Mouse (Mus musculus): ENCODE data around the gene Dock11. TPM values are rescaled to one million over a fixed set of nuclear protein-coding genes. Genes with fewer than 3 reads are reported as not detected.
A peak's percentile ranks its signal among the peaks of the same experiment; 100 is the strongest.

Gene Dock11
- polyA plus RNA-seq, 1 experiment from 2014 or later = 13.2 TPM

DNA sequence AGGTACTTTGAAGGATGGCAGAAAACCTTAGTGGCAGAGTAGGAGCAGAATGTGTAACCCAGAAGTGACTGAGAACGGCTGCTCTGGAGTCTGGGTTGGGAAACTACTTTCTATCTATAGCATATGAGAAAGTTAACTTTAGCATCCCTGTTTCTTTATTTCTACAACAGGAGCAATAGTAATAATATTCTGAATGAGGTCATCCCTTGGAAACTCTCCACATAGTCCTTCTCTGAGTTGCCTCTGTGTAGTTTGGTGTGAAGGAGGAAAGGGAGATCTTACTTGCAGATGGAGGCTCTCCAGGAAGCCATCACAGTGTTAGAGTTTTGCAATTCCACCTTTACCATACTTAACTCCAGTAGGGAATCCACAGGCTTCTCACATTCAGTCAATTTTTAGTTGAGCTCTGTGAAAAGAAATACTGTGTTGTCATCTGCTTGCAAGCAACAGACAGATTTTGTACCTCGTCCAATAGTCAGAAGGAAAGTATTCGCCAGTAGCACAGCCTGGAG is 31.5 kb downstream of the Dock11 start:
- Histone ChIP-seq H3K4me2 (no peak overlapping the region), H3K9me3 (replicated peaks) (no peaks in the 10 kb centered on the region), H3K4me1 (no peaks in the 10 kb centered on the region), H3K4me3 (replicated peaks) (no peak overlapping the region), H3K27me3 (no peaks in the 10 kb centered on the region), H3K9ac (no peak overlapping the region), H3K36me3 (no peaks in the 10 kb centered on the region), H3K27ac (no peak overlapping the region)
- WGBS = 82% methylated on average over 3 of the region's 3 CpGs
- ATAC-seq (replicated peaks; ENCODE audit: low FRiP score) = no peak

DNA sequence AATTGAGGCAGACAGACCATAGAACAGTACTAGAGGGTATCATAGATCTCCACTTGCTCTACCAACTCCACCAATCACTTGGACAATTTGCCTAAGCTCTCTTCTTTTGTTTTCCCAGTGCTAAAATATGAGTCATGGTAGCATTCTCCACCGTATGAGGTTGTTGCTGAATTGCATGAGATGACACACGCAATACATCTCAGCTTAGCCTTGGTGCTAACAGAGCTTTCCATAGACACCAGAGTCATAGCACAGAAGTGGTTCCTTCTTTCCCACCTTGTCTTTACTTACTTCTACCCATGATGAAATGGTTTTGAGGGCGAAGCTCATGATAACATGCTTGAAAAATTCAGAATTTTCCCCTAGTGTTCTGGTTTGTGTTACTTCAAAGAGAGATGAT is 33.3 kb downstream of the Dock11 start:
- no peaks in the 10 kb centered on the region for H3K36me3 ChIP-seq
- H3K27me3 ChIP-seq = no peaks in the 10 kb centered on the region
- no peaks in the 10 kb centered on the region for H3K4me1 ChIP-seq
- H3K4me2 ChIP-seq = no peak overlapping the region
- no peak for ATAC-seq (replicated peaks; ENCODE audit: low FRiP score)
- 89% methylated on average over 3 of the region's 3 CpGs for WGBS
- no peak overlapping the region for H3K4me3 ChIP-seq (replicated peaks)
- H3K9me3 ChIP-seq (replicated peaks) = no peaks in the 10 kb centered on the region
- H3K27ac ChIP-seq = no peak overlapping the region
- no peak overlapping the region for H3K9ac ChIP-seq

DNA sequence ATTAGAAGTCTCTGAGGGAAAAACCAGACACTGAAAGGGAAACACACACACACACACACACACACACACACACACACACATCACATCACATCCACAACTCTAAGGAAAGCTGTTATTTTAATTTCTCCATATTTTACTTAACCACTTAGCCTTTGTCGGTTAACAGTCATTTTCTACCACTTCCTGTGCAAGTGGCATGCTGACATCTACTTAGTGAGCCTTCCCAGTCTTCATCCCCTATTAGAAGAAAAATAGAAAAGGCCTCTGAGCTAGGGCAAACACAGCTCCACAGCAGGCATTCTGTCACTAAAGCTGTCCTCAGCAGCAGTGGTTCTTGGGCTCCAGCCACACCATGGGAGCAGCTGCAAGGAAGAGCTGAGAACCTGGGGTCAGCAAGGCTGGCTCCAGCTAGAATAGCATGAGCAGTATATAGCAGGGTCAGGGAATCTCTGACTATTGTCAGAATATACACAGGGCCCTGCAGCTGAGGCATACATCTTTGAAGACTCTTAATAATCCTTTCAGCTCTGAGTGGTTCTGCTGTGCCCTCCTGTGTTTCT is 36.2 kb downstream of the Dock11 start:
- Histone ChIP-seq H3K9ac (no peak overlapping the region), H3K27me3 (no peaks in the 10 kb centered on the region), H3K4me2 (no peak overlapping the region), H3K4me1 (no peaks in the 10 kb centered on the region), H3K36me3 (no peaks in the 10 kb centered on the region), H3K27ac (no peak overlapping the region), H3K9me3 (replicated peaks) (no peaks in the 10 kb centered on the region), H3K4me3 (replicated peaks) (no peak overlapping the region)
- no peak for ATAC-seq (replicated peaks; ENCODE audit: low FRiP score)
- WGBS = 64% methylated on average over 1 of the region's 1 CpGs

DNA sequence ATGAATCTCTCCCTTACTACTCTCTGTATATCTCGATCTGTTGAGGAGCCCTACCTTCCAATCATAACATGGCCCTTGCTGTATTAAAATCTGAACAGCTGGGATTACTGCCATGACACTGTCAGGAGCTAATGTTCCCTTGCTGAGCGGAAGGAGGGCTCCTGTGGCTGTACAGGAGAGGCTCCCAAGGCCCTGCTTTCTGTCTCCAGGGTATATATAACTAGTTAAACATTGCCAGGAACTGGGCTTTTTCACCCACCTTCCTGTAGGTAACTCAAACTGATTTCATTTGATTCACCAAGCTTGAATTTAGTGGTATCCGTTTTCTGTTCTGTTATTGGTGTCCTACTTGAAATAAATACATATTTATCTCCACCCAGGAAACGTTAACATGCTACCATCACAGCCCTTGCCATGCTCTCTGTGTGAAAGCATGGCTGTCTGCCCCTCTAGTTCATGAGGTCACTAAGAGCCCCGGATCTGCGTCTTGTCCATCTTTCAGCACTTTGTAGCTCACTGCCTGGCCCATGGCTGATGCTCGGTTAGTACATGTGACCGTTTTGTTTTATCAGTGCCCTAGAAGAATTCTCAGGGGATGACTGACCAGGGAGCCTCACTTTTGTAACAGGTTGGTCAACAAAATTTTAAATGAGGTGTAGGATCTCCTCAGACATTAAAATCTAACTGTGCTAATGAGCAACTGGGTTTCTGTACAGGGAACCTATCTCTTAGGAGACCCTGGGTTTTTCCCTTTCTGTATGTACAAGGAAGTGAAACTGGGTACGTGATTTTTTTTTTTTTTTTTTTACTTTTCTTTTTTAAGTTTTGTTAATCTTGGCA is 41.7 kb downstream of the Dock11 start:
- Histone ChIP-seq H3K27ac (no peak overlapping the region), H3K36me3 (no peaks in the 10 kb centered on the region), H3K4me1 (no peaks in the 10 kb centered on the region), H3K4me2 (no peak overlapping the region), H3K27me3 (no peaks in the 10 kb centered on the region), H3K4me3 (replicated peaks) (no peak overlapping the region), H3K9me3 (replicated peaks) (no peaks in the 10 kb centered on the region), H3K9ac (no peak overlapping the region)
- 78% methylated on average over 9 of the region's 9 CpGs for WGBS
- no peak for ATAC-seq (replicated peaks; ENCODE audit: low FRiP score)

DNA sequence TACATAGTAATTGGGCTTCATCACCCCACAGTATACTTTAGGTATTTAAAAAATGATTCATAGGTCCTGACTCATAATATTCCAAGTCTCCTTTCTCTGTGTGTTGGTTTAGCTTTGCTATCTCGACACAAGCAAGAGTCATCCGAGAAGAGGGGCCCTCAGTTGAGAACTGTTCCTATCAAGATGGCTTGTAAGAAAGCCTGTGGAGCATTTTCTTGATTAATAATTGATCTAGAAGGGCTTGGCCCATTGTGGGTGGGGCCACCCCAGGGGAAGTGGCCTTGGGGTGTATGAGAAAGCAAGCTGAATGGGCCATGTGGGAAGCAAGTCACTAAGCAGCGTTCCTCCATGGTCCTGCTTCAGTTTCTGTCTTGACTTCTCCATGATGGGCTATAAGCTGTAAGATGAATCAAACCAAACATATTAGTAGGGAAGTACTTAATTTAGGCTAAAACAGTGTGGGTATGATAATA is 42.3 kb downstream of the Dock11 start:
- H3K27ac ChIP-seq = no peak overlapping the region
- no peaks in the 10 kb centered on the region for H3K27me3 ChIP-seq
- H3K4me2 ChIP-seq = no peak overlapping the region
- H3K4me3 ChIP-seq (replicated peaks) = no peak overlapping the region
- 72% methylated on average over 3 of the region's 3 CpGs for WGBS
- H3K36me3 ChIP-seq = no peaks in the 10 kb centered on the region
- no peak overlapping the region for H3K9ac ChIP-seq
- H3K4me1 ChIP-seq = no peaks in the 10 kb centered on the region
- no peak for ATAC-seq (replicated peaks; ENCODE audit: low FRiP score)
- no peaks in the 10 kb centered on the region for H3K9me3 ChIP-seq (replicated peaks)

DNA sequence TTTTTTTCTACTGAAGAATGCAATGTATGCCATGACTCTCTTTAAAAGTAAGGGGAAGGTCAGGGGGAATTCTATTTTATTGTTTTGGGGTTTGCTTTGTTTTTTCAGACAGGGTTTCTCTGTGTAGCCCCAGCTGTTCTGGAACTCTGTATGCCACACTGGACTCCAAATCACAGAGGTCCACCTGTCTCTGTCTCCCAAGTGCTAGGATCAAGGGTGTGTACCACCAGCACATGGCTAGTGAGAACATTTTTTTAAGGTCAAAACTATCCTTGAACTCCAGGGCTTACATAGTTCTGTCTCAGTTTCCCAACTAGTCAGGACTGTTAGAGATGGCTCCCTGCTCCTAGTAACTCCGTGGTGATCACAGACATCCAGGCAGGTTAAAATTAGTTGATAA is 43.3 kb downstream of the Dock11 start:
- no peak overlapping the region for H3K27ac ChIP-seq
- no peaks in the 10 kb centered on the region for H3K36me3 ChIP-seq
- no peak for ATAC-seq (replicated peaks; ENCODE audit: low FRiP score)
- H3K4me3 ChIP-seq (replicated peaks) = no peak overlapping the region
- no peak overlapping the region for H3K4me2 ChIP-seq
- H3K27me3 ChIP-seq = no peaks in the 10 kb centered on the region
- no peaks in the 10 kb centered on the region for H3K9me3 ChIP-seq (replicated peaks)
- WGBS = 59% methylated on average over 1 of the region's 1 CpGs
- H3K9ac ChIP-seq = no peak overlapping the region
- no peaks in the 10 kb centered on the region for H3K4me1 ChIP-seq

DNA sequence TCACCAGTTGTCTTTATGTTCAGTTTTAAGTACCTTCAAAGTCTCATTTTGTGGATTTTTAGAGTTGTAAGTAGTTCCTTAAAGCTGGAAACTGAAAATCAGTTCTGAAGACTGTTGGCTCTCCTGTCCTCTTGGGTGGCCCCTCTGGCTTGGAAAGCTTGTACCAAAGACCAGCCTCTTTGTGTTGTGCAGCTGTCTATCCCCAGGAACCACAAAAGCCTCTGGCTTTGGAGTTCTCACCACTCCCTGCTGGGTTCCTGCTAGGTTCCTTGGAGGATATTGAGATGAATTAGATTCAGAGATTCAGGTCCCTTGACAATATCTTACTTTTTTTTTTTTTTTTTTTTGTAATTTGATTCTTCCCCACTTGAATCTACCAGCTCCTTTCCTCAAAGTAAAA is 44.3 kb downstream of the Dock11 start:
- Histone ChIP-seq H3K4me2 (no peak overlapping the region), H3K4me1 (no peaks in the 10 kb centered on the region), H3K27ac (no peak overlapping the region), H3K4me3 (replicated peaks) (no peak overlapping the region), H3K36me3 (no peaks in the 10 kb centered on the region), H3K27me3 (no peaks in the 10 kb centered on the region), H3K9ac (no peak overlapping the region), H3K9me3 (replicated peaks) (no peaks in the 10 kb centered on the region)
- ATAC-seq (replicated peaks; ENCODE audit: low FRiP score) = no peak

DNA sequence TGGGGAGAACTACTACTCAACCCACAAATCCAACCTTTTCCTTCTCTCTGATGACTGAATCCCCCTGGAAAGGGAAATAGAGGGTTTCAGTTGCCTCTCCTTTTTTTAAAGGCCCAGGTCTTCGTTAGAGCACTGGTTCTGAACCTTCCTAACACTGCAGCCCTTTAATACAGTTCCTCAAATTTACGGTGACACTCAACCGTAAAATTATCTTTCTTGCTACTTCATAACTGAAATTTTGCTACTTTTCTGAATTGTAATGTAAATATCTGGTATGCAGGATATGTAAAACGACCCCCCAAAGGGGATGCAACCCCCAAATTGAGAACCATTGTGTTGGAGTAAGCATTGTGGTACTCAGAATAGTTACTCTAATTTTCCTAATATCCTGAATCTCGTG is 49.5 kb downstream of the Dock11 start:
- H3K9me3 ChIP-seq (replicated peaks) = no peaks in the 10 kb centered on the region
- H3K4me3 ChIP-seq (replicated peaks) = no peak overlapping the region
- H3K36me3 ChIP-seq = no peaks in the 10 kb centered on the region
- H3K27me3 ChIP-seq = no peaks in the 10 kb centered on the region
- WGBS = 70% methylated on average over 5 of the region's 5 CpGs
- no peak overlapping the region for H3K27ac ChIP-seq
- H3K9ac ChIP-seq = no peak overlapping the region
- no peaks in the 10 kb centered on the region for H3K4me1 ChIP-seq
- no peak overlapping the region for H3K4me2 ChIP-seq
- ATAC-seq (replicated peaks; ENCODE audit: low FRiP score) = no peak

DNA sequence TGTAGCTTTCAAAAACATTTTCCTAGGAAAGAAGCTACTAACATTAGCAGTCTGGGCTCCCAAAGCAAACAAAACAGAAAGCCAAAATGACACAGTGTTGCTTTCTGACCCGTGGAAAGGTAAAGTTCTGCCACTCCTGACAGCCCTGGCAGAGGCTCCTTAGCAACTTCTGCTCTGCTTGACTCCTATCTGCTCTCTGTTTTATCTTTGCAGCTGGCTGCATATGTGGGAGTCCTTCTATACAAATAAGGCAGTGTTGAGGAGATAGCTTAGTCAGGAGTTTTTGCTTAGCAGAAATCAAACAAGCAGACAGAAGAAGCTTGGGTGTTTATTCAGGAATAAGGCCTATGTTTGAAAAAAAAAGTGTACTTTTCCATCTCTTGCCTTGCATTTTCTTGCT is 57.8 kb downstream of the Dock11 start:
- Histone ChIP-seq H3K4me3 (replicated peaks) (no peak overlapping the region), H3K4me2 (no peak overlapping the region)

DNA sequence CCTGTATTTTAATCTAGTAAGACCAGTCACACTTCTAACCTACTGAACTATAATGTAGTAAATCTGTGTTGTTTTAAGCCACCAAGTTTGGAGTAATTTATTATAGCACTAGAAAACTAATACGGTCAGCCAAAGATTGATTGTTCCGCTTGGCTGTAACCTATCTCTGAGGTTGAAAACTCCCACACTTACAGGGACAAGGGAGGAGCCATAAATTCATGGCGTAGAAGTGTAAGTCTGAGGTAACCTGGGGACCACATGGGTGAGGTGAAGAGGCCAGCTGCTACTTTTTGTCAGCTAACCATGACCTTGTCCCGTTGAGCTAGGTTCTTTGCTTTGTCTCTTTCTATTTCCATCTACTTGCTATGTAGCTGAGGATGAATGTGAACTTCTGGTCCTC is 61.5 kb downstream of the Dock11 start:
- 43% methylated on average over 4 of the region's 4 CpGs for WGBS
- Histone ChIP-seq H3K4me2 (no peak overlapping the region), H3K36me3 (no peaks in the 10 kb centered on the region), H3K9ac (no peak overlapping the region), H3K4me1 (no peaks in the 10 kb centered on the region), H3K9me3 (replicated peaks) (no peaks in the 10 kb centered on the region), H3K27me3 (0 out of 2 replicates have a peak, but pooled peaks cover 3% of the 10 kb centered on the region), H3K27ac (no peak overlapping the region), H3K4me3 (replicated peaks) (no peak overlapping the region)
- ATAC-seq (replicated peaks; ENCODE audit: low FRiP score) = peak; percentile 74

More for the DNA sequence above, 57.8 kb downstream of the Dock11 start:
- peak; percentile 64; the same call in 1 of the 2 replicates for ATAC-seq (replicated peaks; ENCODE audit: low FRiP score)
- Histone ChIP-seq H3K27ac (no peak overlapping the region), H3K27me3 (no peaks in the 10 kb centered on the region), H3K4me1 (no peaks in the 10 kb centered on the region), H3K9ac (no peak overlapping the region), H3K36me3 (no peaks in the 10 kb centered on the region), H3K9me3 (replicated peaks) (no peaks in the 10 kb centered on the region)
- 50% methylated on average over 1 of the region's 1 CpGs for WGBS

DNA sequence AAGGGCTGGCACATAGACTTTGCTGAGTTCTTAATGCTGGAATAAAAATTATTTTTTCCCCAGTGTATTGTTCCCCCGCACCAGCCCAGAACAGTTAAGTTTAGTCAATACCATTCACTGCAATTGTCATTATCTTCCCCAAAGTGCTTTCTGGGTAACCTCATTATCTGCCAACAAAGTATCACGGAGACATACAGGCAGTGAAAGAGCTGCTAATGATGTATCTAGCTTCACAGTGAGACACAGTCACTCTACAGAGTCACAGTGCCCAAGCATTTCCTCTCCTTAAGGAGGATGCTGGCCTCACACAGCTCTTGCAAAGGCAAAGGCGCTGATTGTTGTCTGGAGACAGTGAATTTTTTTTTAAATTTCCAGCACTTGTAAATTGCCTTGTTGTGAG is 63.3 kb downstream of the Dock11 start:
- no peak overlapping the region for H3K4me3 ChIP-seq (replicated peaks)
- WGBS = 64% methylated on average over 3 of the region's 3 CpGs
- H3K27ac ChIP-seq = no peak overlapping the region
- no peak for ATAC-seq (replicated peaks; ENCODE audit: low FRiP score)
- no peaks in the 10 kb centered on the region for H3K9me3 ChIP-seq (replicated peaks)
- H3K9ac ChIP-seq = no peak overlapping the region
- no peak overlapping the region for H3K4me2 ChIP-seq
- H3K4me1 ChIP-seq = no peaks in the 10 kb centered on the region
- 0 out of 2 replicates have a peak, but pooled peaks cover 3% of the 10 kb centered on the region for H3K27me3 ChIP-seq
- H3K36me3 ChIP-seq = no peaks in the 10 kb centered on the region

DNA sequence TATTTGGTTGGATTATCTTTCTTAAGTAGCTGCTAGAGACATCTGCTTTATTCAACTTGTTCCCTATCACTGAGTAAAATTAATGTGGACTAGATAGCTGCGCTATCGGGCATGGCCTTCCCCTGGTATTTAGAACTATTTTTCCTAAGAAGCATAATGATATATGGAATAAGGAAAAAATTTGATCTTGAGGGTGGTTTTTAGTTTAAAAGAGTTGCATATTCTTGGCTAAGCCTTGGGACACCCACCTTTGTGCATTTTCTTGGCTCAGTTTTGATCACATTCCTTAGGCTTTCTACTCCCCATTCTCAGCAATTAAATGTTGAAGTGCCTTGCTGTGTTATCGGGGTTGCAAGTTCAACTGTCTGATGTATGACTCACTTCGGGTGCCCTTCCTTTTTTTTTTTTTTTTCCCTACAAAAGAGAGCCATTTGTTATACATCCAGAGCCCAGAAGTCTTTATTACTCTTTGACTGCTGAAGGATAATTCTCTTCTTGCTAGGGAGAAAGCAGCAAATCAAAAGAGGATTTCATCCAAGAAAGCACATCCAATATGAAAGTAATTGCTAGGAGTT is 64.0 kb downstream of the Dock11 start:
- Histone ChIP-seq H3K9me3 (replicated peaks) (no peaks in the 10 kb centered on the region), H3K4me3 (replicated peaks) (no peak overlapping the region), H3K27me3 (0 out of 2 replicates have a peak, but pooled peaks cover 3% of the 10 kb centered on the region), H3K36me3 (no peaks in the 10 kb centered on the region), H3K4me1 (no peaks in the 10 kb centered on the region), H3K9ac (no peak overlapping the region), H3K27ac (no peak overlapping the region), H3K4me2 (no peak overlapping the region)
- no peak for ATAC-seq (replicated peaks; ENCODE audit: low FRiP score)
- WGBS = 57% methylated on average over 4 of the region's 4 CpGs

All from kidney, embryonic 15.5 days (tissue).